Mouse (Mus musculus) cerebellum, adult 2 months (tissue): ENCODE results near the gene Phldb3.

Experiments
- CTCF ChIP-seq: fragments of 200-500 bp; IDR thresholded peaks from 2 replicates; pipeline ENCODE4 v1.5.1; 2011; ENCODE audit warnings: low read depth, mild to moderate bottlenecking, control low read depth, low read length, moderate library complexity, borderline replicate concordance; ENCODE audit not compliant: insufficient read depth
- POLR2A ChIP-seq: fragments of 200-500 bp; IDR thresholded peaks from 2 replicates; pipeline ENCODE4 v1.6.1; 2011; ENCODE audit warnings: low read length, control low read depth, borderline replicate concordance; ENCODE audit not compliant: insufficient read depth

DNA sequence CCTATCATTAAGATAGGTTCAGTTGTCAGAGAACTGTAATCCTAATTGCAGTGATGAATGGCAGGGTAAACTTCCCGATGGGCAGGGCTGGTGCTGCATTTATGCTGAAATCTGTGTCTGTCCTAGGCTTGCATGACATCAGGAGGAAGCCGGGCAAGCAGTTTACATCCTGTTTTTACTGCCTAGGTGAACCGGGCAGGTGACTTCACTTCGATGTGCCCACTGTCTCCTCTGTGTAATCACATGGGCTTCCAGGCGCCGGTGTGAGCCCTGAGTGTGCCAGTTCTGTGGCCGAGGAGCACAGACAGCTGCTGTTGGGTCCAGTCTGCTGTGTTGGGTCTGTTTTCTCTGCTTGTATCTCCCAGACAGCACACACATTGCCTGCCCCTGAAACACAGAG, 35.9 kb downstream of the Phldb3 start:
- TF ChIP-seq CTCF: no peak
- TF ChIP-seq POLR2A: no peak
